Mouse (Mus musculus) small intestine, adult 2 months (tissue): ENCODE data around the gene Cxcr6.

Experiments used
- CTCF ChIP-seq: fragments of 200-500 bp; IDR thresholded peaks from 2 replicates; pipeline ENCODE4 v1.5.1; 2012; ENCODE audit warnings: low read depth, mild to moderate bottlenecking, control low read depth, inconsistent platforms, low read length, moderate library complexity, mixed read lengths; ENCODE audit not compliant: insufficient replicate concordance, insufficient read length; ENCODE audit errors: extremely low read depth
- POLR2A ChIP-seq: fragments of 200-500 bp; IDR thresholded peaks from 2 replicates; pipeline ENCODE4 v1.6.1; 2012; ENCODE audit warnings: low read depth, mild to moderate bottlenecking, control low read depth, inconsistent platforms, low read length, moderate library complexity

- TF ChIP-seq POLR2A = no peak
- TF ChIP-seq CTCF = no peak
These were observed 8.1 kb downstream of the Cxcr6 start for GRCm38 (mm10) chr9:123814326-123814725.
